Mouse (Mus musculus) liver, adult 2 months (tissue): ENCODE data around the gene Rgma.

ENCODE experiments used
- CTCF ChIP-seq: fragments of 200-500 bp; IDR thresholded peaks from 2 replicates; pipeline ENCODE4 v1.5.1; 2011; ENCODE audit warnings: low read depth, low read length, control low read depth
- POLR2A ChIP-seq: fragments of 200-500 bp; IDR thresholded peaks from 2 replicates; pipeline ENCODE4 v1.6.1; 2011; ENCODE audit warnings: low read length, control low read depth; ENCODE audit not compliant: insufficient read depth; ENCODE audit errors: extremely low read depth

- no peak for TF ChIP-seq CTCF
- no peak for TF ChIP-seq POLR2A
These were observed 52.5 kb downstream of the Rgma start for GRCm38 (mm10) chr7:73427794-73428193.
